Mouse (Mus musculus) CH12.LX (cell line): ENCODE results near the gene Adat1. TPM values are rescaled to one million over a fixed set of nuclear protein-coding genes. Genes with fewer than 3 reads are reported as not detected.

Source experiments
- DNase-seq: peaks from one replicate; pipeline ENCODE4 v3.0.0-alpha.2; 2013; ENCODE audit errors: extremely low read depth
- H3K27ac ChIP-seq: 2 replicates; pipeline ENCODE4 v1.5.1; 2012; ENCODE audit warnings: low read depth, mild to moderate bottlenecking, control low read depth, moderate library complexity; ENCODE audit not compliant: insufficient read depth
- H3K27me3 ChIP-seq: replicated peaks from 2 replicates; pipeline ENCODE3; 2012; ENCODE audit warnings: inconsistent platforms
- H3K36me3 ChIP-seq, 2 experiments: replicated peaks in 1 of 2; 2 replicates each; pipeline versions ENCODE3 to v1.6.1; 2012; ENCODE audit warnings: inconsistent platforms in 1 of 2, low read length in 1 of 2, mild to moderate bottlenecking in 1 of 2, mixed read lengths in 1 of 2, moderate library complexity in 1 of 2; ENCODE audit not compliant: control insufficient read depth in 1 of 2, insufficient read depth in 1 of 2
- H3K4me1 ChIP-seq, 2 experiments: 2 replicates each; pipeline ENCODE4 v1.6.1; 2012; ENCODE audit warnings: inconsistent platforms in 1 of 2, moderate library complexity in 1 of 2; ENCODE audit not compliant: insufficient read depth in 2 of 2, control insufficient read depth in 1 of 2
- H3K4me2 ChIP-seq: 2 replicates; pipeline ENCODE4 v1.6.1; 2012; ENCODE audit warnings: low read depth, mild to moderate bottlenecking, control low read depth; ENCODE audit not compliant: poor library complexity, insufficient read depth, severe bottlenecking
- H3K4me3 ChIP-seq, 3 experiments: fragments of 150-350 bp in 1 of 3; sonication (generic) in 1 of 3; replicated peaks in 1 of 3; 2 replicates each; pipeline versions ENCODE3 to v1.5.1; 2011 to 2012; ENCODE audit warnings: low read depth in 2 of 3, low read length in 2 of 3, mild to moderate bottlenecking in 2 of 3, moderate library complexity in 2 of 3, control low read depth in 1 of 3, improper control_type of control experiment in 1 of 3, inconsistent platforms in 1 of 3, mixed read lengths in 1 of 3; ENCODE audit not compliant: poor library complexity in 1 of 3
- H3K79me2 ChIP-seq: replicated peaks from 2 replicates; pipeline ENCODE4 v1.6.1; 2012; ENCODE audit warnings: mild to moderate bottlenecking, moderate library complexity; ENCODE audit not compliant: control insufficient read depth, poor library complexity, insufficient read depth, severe bottlenecking; ENCODE audit errors: extremely low read depth
- H3K9ac ChIP-seq: 2 replicates; pipeline ENCODE4 v1.6.1; 2012; ENCODE audit warnings: low read depth, mild to moderate bottlenecking, control low read depth, moderate library complexity; ENCODE audit not compliant: insufficient read depth
- H3K9me3 ChIP-seq: replicated peaks from 2 replicates; pipeline ENCODE3; 2012; ENCODE audit warnings: low read length, inconsistent platforms, mixed read lengths
- CHD1 ChIP-seq: IDR thresholded peaks from 2 replicates; pipeline ENCODE4 v1.6.1; 2012; ENCODE audit warnings: low read depth, low read length, improper control_type of control experiment, inconsistent platforms
- CHD2 ChIP-seq: IDR thresholded peaks from 2 replicates; pipeline ENCODE4 v1.6.1; 2011; ENCODE audit warnings: low read length, improper control_type of control experiment
- EP300 ChIP-seq: IDR thresholded peaks from 2 replicates; pipeline ENCODE4 v1.6.1; 2011; ENCODE audit warnings: low read length, improper control_type of control experiment
- ETS1 ChIP-seq: conservative IDR thresholded peaks from 2 replicates; pipeline ENCODE4 v1.6.1; 2012; ENCODE audit warnings: low read depth, mild to moderate bottlenecking, inconsistent platforms, low read length, improper control_type of control experiment, moderate library complexity
- JUND ChIP-seq: conservative IDR thresholded peaks from 2 replicates; pipeline ENCODE4 v1.6.1; 2011; ENCODE audit warnings: low read depth, low read length, improper control_type of control experiment
- KAT2A ChIP-seq: IDR thresholded peaks from 2 replicates; pipeline ENCODE4 v1.6.1; 2012; ENCODE audit warnings: low read length, improper control_type of control experiment, inconsistent platforms; ENCODE audit not compliant: insufficient replicate concordance
- MAFK ChIP-seq: IDR thresholded peaks from 2 replicates; pipeline ENCODE4 v1.6.1; 2011; ENCODE audit warnings: low read length, improper control_type of control experiment; ENCODE audit not compliant: insufficient replicate concordance
- MAX ChIP-seq: IDR thresholded peaks from 2 replicates; pipeline ENCODE4 v1.6.1; 2011; ENCODE audit warnings: low read length, improper control_type of control experiment
- MAZ ChIP-seq: IDR thresholded peaks from 2 replicates; pipeline ENCODE4 v1.6.1; 2012; ENCODE audit warnings: low read depth, mild to moderate bottlenecking, inconsistent platforms, low read length, improper control_type of control experiment, moderate library complexity
- MEF2A ChIP-seq: IDR thresholded peaks from 2 replicates; pipeline ENCODE4 v1.6.1; 2014; ENCODE audit warnings: low read depth, mild to moderate bottlenecking, inconsistent platforms, low read length, improper control_type of control experiment, borderline replicate concordance
- MYC ChIP-seq: IDR thresholded peaks from 2 replicates; pipeline ENCODE4 v1.6.1; 2011; ENCODE audit warnings: low read depth, mild to moderate bottlenecking, improper control_type of control experiment, low read length
- NRF1 ChIP-seq: IDR thresholded peaks from 2 replicates; pipeline ENCODE4 v1.6.1; 2014; ENCODE audit warnings: low read depth, mild to moderate bottlenecking, inconsistent platforms, low read length, improper control_type of control experiment, moderate library complexity
- POLR2AphosphoS2 ChIP-seq: IDR thresholded peaks from 2 replicates; pipeline ENCODE4 v1.6.1; 2011; ENCODE audit warnings: low read depth, low read length, improper control_type of control experiment
- SIN3A ChIP-seq: IDR thresholded peaks from 2 replicates; pipeline ENCODE4 v1.6.1; 2012; ENCODE audit warnings: low read length, improper control_type of control experiment, inconsistent platforms
- TBP ChIP-seq: conservative IDR thresholded peaks from 2 replicates; pipeline ENCODE4 v1.6.1; 2011; ENCODE audit warnings: low read depth, low read length, improper control_type of control experiment
- ZC3H11A ChIP-seq: IDR thresholded peaks from 2 replicates; pipeline ENCODE4 v1.6.1; 2012; ENCODE audit warnings: low read depth, mild to moderate bottlenecking, inconsistent platforms, low read length, improper control_type of control experiment
- ZKSCAN1 ChIP-seq: IDR thresholded peaks from 2 replicates; pipeline ENCODE4 v1.6.1; 2012; ENCODE audit warnings: low read depth, inconsistent platforms, low read length, improper control_type of control experiment, borderline replicate concordance
- ZMIZ1 ChIP-seq: IDR thresholded peaks from 2 replicates; pipeline ENCODE4 v1.6.1; 2012; ENCODE audit warnings: low read depth, mild to moderate bottlenecking, inconsistent platforms, low read length, improper control_type of control experiment
- ZNF384 ChIP-seq: IDR thresholded peaks from 2 replicates; pipeline ENCODE4 v1.6.1; 2012; ENCODE audit warnings: low read depth, low read length, improper control_type of control experiment, inconsistent platforms
- dilution Hi-C: fragments of 300-500 bp; cut with MboI; formaldehyde crosslinking; loops from 2 replicates; pipeline ENCODE4 v1.14.3; 2020; ENCODE audit warnings: low sequenced_read_pairs; ENCODE audit not compliant: extremely low pct_unique_long_range_greater_than_20kb, extremely low pct_ligation_motif_present
- in situ Hi-C: fragments of 300-500 bp; cut with MboI; formaldehyde crosslinking; loops from 3 replicates; pipeline ENCODE4 v1.14.3; 2019; ENCODE audit warnings: low sequenced_read_pairs, low pct_ligation_motif_present, low pct_unique_long_range_greater_than_20kb, mixed read lengths
- polyA plus RNA-seq: library from polyadenylated mRNA; unstranded; fragments of >175 nt; gene quantifications from 2 replicates; pipeline ENCODE4 v1.2.1, GENCODE M21; 2012; ENCODE audit warnings: low read depth; ENCODE audit not compliant: insufficient read length
- total RNA-seq, 2 experiments: library from RNA; depleted of rRNA; stranded (reverse); fragments of 300-350 nt in 1 of 2; fragments of >200 nt in 1 of 2; gene quantifications; 2 replicates each; pipeline ENCODE4 v1.2.3; 2012 to 2014

The Adat1 gene
- total and polyA plus RNA-seq, 3 experiments: 5.4 to 8.7 (median 8.1) TPM

- Histone ChIP-seq H3K27ac (no peak overlapping the region), H3K9me3 (no peaks in the 10 kb centered on the region), H3K4me3 (no peak overlapping the region), H3K4me2 (no peak overlapping the region), H3K36me3 (peaks cover 2 to 3% of the 10 kb centered on the region in 2 experiments), H3K4me1 (peaks cover 2 to 44% of the 10 kb centered on the region in 2 experiments; a peak in 2 of 4 replicates), H3K79me2 (peaks cover 10% of the 10 kb centered on the region; the same call in 1 of the 2 replicates), H3K27me3 (no peaks in the 10 kb centered on the region), H3K9ac (no peak overlapping the region)
- DNase-seq: no peak
- in situ Hi-C loops: no loop called here
- dilution Hi-C loops: no loop called here
- TF ChIP-seq SIN3A (no peak), CHD2 (no peak), KAT2A (no peak), MEF2A (no peak), ETS1 (no peak), ZNF384 (no peak), MAFK (no peak), EP300 (no peak), JUND (no peak), POLR2AphosphoS2 (no peak), TBP (no peak), ZC3H11A (no peak), ZMIZ1 (no peak), MAZ (no peak), CHD1 (no peak)
- TF ChIP-seq, all 38 proteins: peak for 0
Observed at GRCm38 (mm10) chr8:111937184-111937583, 54.9 kb downstream of the Adat1 start.

GRCm38 (mm10) chr8:111934201-111934600, 57.9 kb downstream of the Adat1 start:
- Histone ChIP-seq H3K27ac (no peak overlapping the region), H3K4me1 (peaks cover 2 to 35% of the 10 kb centered on the region in 2 experiments; a peak in 2 of 4 replicates)
- dilution Hi-C loops: no loop called here

More at GRCm38 (mm10) chr8:111934201-111934600, 57.9 kb downstream of the Adat1 start:
- TF ChIP-seq NRF1: no peak
- TF ChIP-seq EP300: no peak
- no peak for TF ChIP-seq ZKSCAN1
- no peak for TF ChIP-seq MAX
- TF ChIP-seq MYC: no peak
- TF ChIP-seq MAZ: no peak
- TF ChIP-seq TBP: no peak
- H3K9ac ChIP-seq: no peak overlapping the region
- in situ Hi-C loops: no loop called here
- no peak overlapping the region for H3K4me2 ChIP-seq
- no peaks in the 10 kb centered on the region for H3K79me2 ChIP-seq
- no peaks in the 10 kb centered on the region for H3K9me3 ChIP-seq
- H3K27me3 ChIP-seq: no peaks in the 10 kb centered on the region
- no peaks in the 10 kb centered on the region for H3K36me3 ChIP-seq
- H3K4me3 ChIP-seq: no peak overlapping the region
- no peak for DNase-seq
